Mouse (Mus musculus) cortical plate, adult 2 months (tissue): ENCODE measurements around the gene Spin1.

Source experiments
- CTCF ChIP-seq: fragments of 200-500 bp; IDR thresholded peaks from 2 replicates; pipeline ENCODE4 v1.5.1; 2011; ENCODE audit warnings: mild to moderate bottlenecking, control low read depth, low read length; ENCODE audit not compliant: insufficient read depth; ENCODE audit errors: extremely low read depth
- POLR2A ChIP-seq: fragments of 200-500 bp; IDR thresholded peaks from 2 replicates; pipeline ENCODE4 v1.6.1; 2011; ENCODE audit warnings: mild to moderate bottlenecking, low read length, control low read depth; ENCODE audit not compliant: insufficient read depth; ENCODE audit errors: extremely low read depth

DNA sequence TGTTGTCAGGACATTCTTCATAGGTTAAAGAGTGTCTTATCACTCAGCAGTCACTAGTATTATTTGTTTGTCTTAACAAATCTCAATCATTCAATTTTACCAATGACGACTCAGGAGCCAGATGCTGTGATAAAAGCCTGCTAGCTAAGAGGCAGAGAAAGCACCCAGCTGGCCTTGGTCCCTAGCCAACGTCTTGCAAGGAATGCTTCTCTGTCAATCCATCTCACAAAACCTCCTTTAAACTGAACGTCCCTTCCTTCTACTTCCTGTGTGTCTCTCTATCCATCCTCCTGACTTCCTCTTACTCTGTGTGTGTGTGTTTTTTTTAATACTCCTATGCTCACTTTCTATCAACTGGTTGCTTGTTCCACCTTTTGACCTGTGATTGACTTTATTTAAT is 78.7 kb downstream of the Spin1 start:
- no peak for TF ChIP-seq CTCF
- TF ChIP-seq POLR2A = no peak
